Mouse (Mus musculus) cerebellum, postnatal 36 days (tissue): ENCODE measurements at regions not wholly inside any gene's neighbourhood (a gene's known extent, or its start where the extent isn't known, plus 50 kb on each side); places are given as distances from the start of the nearest gene placed in this dataset.
A peak's percentile ranks its signal among the peaks of the same experiment; 100 is the strongest.

Experiments used
- DNase-seq, 2 experiments: peaks; one replicate each; pipeline ENCODE4 v3.0.0; 2021 to 2022; ENCODE audit warnings: mixed read lengths in 2 of 2

- DNase-seq, result no peak
Measured at GRCm38 (mm10) chr16:39102151-39102550, 209.7 kb downstream of the Igsf11 start.

GRCm38 (mm10) chr16:39103360-39104095 lies 211.1 kb downstream of the Igsf11 start:
- DNase-seq, result no peak

- peak; percentile 60 to 73 for DNase-seq
Measured at GRCm38 (mm10) chr16:39109383-39110033, 217.0 kb downstream of the Igsf11 start.

GRCm38 (mm10) chr16:39110089-39110488 lies 217.6 kb downstream of the Igsf11 start:
- DNase-seq, result no peak

- DNase-seq, result peak; percentile 13 to 34
Measured at GRCm38 (mm10) chr16:39118059-39118458, 225.6 kb downstream of the Igsf11 start.

- no peak for DNase-seq
Measured at GRCm38 (mm10) chr16:39119811-39120210, 227.3 kb downstream of the Igsf11 start.

GRCm38 (mm10) chr16:39123445-39123952 lies 231.0 kb downstream of the Igsf11 start:
- no peak for DNase-seq

GRCm38 (mm10) chr16:39132459-39132858 lies 240.0 kb downstream of the Igsf11 start:
- DNase-seq, result no peak

GRCm38 (mm10) chr16:39135777-39136176 lies 243.3 kb downstream of the Igsf11 start:
- DNase-seq, result no peak

GRCm38 (mm10) chr16:39147151-39147550 lies 254.7 kb downstream of the Igsf11 start:
- DNase-seq, result no peak

- DNase-seq, result no peak
Measured at GRCm38 (mm10) chr16:39151325-39152318, 259.2 kb downstream of the Igsf11 start.

GRCm38 (mm10) chr16:39158893-39159292 lies 266.4 kb downstream of the Igsf11 start:
- no peak for DNase-seq

GRCm38 (mm10) chr16:39159725-39160124 lies 267.3 kb downstream of the Igsf11 start:
- DNase-seq, result no peak

GRCm38 (mm10) chr16:39162684-39163083 lies 270.2 kb downstream of the Igsf11 start:
- no peak for DNase-seq

- peak in 1 of 2 experiments; percentile 7 for DNase-seq
Measured at GRCm38 (mm10) chr16:39191861-39192260, 299.4 kb downstream of the Igsf11 start.

GRCm38 (mm10) chr16:39195431-39195830 lies 303.0 kb downstream of the Igsf11 start:
- peak; percentile 21 to 39 for DNase-seq

- no peak for DNase-seq
Measured at GRCm38 (mm10) chr16:39196896-39197295, 304.4 kb downstream of the Igsf11 start.

- DNase-seq, result no peak
Measured at GRCm38 (mm10) chr16:39223551-39223950, 331.1 kb downstream of the Igsf11 start.

- no peak for DNase-seq
Measured at GRCm38 (mm10) chr16:39229501-39229900, 337.0 kb downstream of the Igsf11 start.

- no peak for DNase-seq
Measured at GRCm38 (mm10) chr16:39230439-39230838, 338.0 kb downstream of the Igsf11 start.

GRCm38 (mm10) chr16:39234290-39234689 lies 341.8 kb downstream of the Igsf11 start:
- no peak for DNase-seq

GRCm38 (mm10) chr16:39273490-39273889 lies 381.0 kb downstream of the Igsf11 start:
- no peak for DNase-seq

GRCm38 (mm10) chr16:39284484-39284883 lies 392.0 kb downstream of the Igsf11 start:
- DNase-seq, result no peak
